Mouse (Mus musculus): ENCODE measurements around the gene Scin.

DNA sequence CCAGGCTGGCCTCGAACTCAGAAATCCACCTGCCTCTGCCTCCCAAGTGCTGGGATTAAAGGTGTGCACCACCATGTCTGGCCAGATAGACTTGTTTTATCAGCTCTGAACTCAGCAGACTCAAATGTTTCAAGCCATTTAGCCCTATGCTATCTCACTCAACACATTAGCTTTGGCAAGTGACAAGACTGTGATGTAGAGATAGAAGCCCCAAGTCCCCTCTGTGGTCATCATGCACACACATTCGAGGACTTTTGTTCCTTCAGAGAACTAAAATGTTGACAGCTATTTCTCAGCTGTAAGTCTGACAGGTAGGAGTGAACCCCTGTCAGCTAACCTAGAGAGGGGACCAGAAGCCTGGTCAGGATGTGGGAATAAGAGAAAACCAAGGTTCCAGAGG is 15.2 kb downstream of the Scin start:
- no peak for TF ChIP-seq CTCF (IDR thresholded peaks at IDR 0.05; ENCODE audit: control insufficient read depth, insufficient read depth, insufficient read length)
- TF ChIP-seq USF1 (IDR thresholded peaks at IDR 0.05; ENCODE audit: low read depth): no peak
- no peak for TF ChIP-seq MAX (IDR thresholded peaks at IDR 0.05)
- TF ChIP-seq MYOD1 (IDR thresholded peaks at IDR 0.05; ENCODE audit: control insufficient read depth, insufficient read length, low read depth): no peak
- no peak for TF ChIP-seq FOSL1 (IDR thresholded peaks at IDR 0.05; ENCODE audit: insufficient read depth, low read length, poor library complexity, severe bottlenecking)
- no peak for TF ChIP-seq MYOG (IDR thresholded peaks at IDR 0.05; ENCODE audit: control insufficient read depth, extremely low read depth, insufficient read length)

Data from C2C12 (cell line).